In the genomic region with DNA sequence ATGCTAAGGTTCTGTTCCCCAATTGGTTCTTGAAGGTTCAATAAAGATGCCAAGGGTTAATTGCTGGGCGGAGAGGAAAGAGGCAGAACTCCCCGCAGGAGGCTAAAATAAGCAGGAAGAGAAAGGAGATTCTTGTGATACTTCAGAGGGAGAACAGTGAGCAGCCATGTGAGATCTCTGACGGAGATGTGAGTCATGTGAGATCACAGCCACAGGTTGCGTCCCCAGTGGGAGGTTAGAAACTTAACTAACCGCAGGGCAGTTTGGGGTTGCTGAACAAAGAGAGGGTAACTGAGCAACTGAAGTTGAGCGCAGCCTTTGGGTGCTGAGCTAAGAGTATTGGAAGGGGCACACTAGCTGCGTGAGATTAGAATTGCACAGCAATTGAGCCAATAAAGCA, we compare ENCODE assay signal across 13 mouse cellular contexts. TPM values are rescaled to one million over a fixed set of nuclear protein-coding genes. Genes with fewer than 3 reads are reported as not detected.
A peak's percentile ranks its signal among the peaks of the same experiment; 100 is the strongest.
DNase-seq lines count a peak whose midpoint lies in the region; ATAC-seq lines count a peak whose summit lies in the region.
"Had no signal": no experiment of that assay in that cellular context is flagged by ENCODE, and none has a peak within 500 bp of the region (broad histone marks: within the 10 kb centered on the region; RNA-seq: fewer than 3 reads in every experiment).

No protein-coding gene starts in this region.

- 58% methylated on average over 7 of the region's 7 CpGs for WGBS in hindbrain, embryonic 14.5 days

- H3K9me3 ChIP-seq in hindbrain, embryonic 14.5 days (ENCODE audit: control insufficient read depth, low read length), result no peaks in the 10 kb centered on the region
- H3K9me3 ChIP-seq: embryonic facial prominence, embryonic 13.5 days; forebrain, embryonic 13.5 days had no signal

- H3K36me3 ChIP-seq in hindbrain, embryonic 14.5 days (replicated peaks; ENCODE audit: control insufficient read depth, insufficient read depth), result no peaks in the 10 kb centered on the region
- H3K36me3 ChIP-seq: embryonic facial prominence, embryonic 13.5 days had no signal

- DNase-seq in 3134 (ENCODE audit: extremely low read depth, insufficient read length, low spot score) (peak; percentile 53), ZHBTc4 (ENCODE audit: low read depth, low spot score) (peak; percentile 30)
- peak; percentile 92 for DNase-seq in CD4-positive helper T cell, adult 2 months (ENCODE audit: low read depth, low spot score)
- DNase-seq in yolk sac, embryonic 10.5 days (ENCODE audit: low spot score), result no peak
- DNase-seq in right cerebral cortex, adult 18-20 months, result no peak
- DNase-seq in hindbrain, embryonic 14.5 days (ENCODE audit: low spot score), result no peak
- DNase-seq: cerebellum, postnatal 10 days; gastrocnemius, postnatal 36 days; kidney, adult 8-10 months had no signal

- no peak overlapping the region for H3K4me2 ChIP-seq in hindbrain, embryonic 14.5 days (replicated peaks)
- H3K4me2 ChIP-seq: embryonic facial prominence, embryonic 13.5 days; forebrain, embryonic 13.5 days had no signal

- H3K4me3 ChIP-seq in hindbrain, embryonic 14.5 days (replicated peaks; ENCODE audit: low read length), result no peak overlapping the region
- H3K4me3 ChIP-seq: embryonic facial prominence, embryonic 13.5 days; forebrain, embryonic 13.5 days; megakaryocyte, embryonic 14.5 days had no signal

- no peak overlapping the region for H3K27ac ChIP-seq in hindbrain, embryonic 14.5 days
- H3K27ac ChIP-seq: embryonic facial prominence, embryonic 13.5 days; forebrain, embryonic 13.5 days had no signal

- H3K27me3 ChIP-seq in hindbrain, embryonic 14.5 days (ENCODE audit: control insufficient read depth, insufficient read depth, low read length), result no peaks in the 10 kb centered on the region
- H3K27me3 ChIP-seq: embryonic facial prominence, embryonic 13.5 days; forebrain, embryonic 13.5 days; megakaryocyte, embryonic 14.5 days had no signal

- H3K9ac ChIP-seq in hindbrain, embryonic 14.5 days, result no peak overlapping the region
- H3K9ac ChIP-seq: embryonic facial prominence, embryonic 13.5 days; forebrain, embryonic 13.5 days had no signal

- H3K4me1 ChIP-seq in hindbrain, embryonic 14.5 days (replicated peaks; ENCODE audit: control insufficient read depth, insufficient read depth, low read length), result no peaks in the 10 kb centered on the region
- H3K4me1 ChIP-seq: forebrain, embryonic 13.5 days had no signal

- ATAC-seq in monocyte, adult 5-6 weeks (replicated peaks; ENCODE audit: insufficient number of reproducible peaks, low FRiP score, low TSS enrichment, poor library complexity, severe bottlenecking), result peak; percentile 74; the same call in 1 of the 2 replicates
- no peak for ATAC-seq in hindbrain, embryonic 14.5 days (ENCODE audit: low FRiP score)
- ATAC-seq: forebrain, embryonic 13.5 days had no signal

RNA-seq across cellular contexts. Expression of a gene that starts 9.3 kb away (rescaled TPM):
- 91.0 to 131 TPM (median 108 TPM) in 3 replicates for total RNA-seq in monocyte, adult 5-6 weeks (2017)
- polyA plus RNA-seq in hindbrain, embryonic 14.5 days (2014; fragmentation: Nextera tagmentation; extraction: Ambion mirVana), result 47.1 and 48.8 TPM in 2 replicates

Comparison
In these comparisons a context has a peak if more than half of its experiments do, and no peak if none do; other contexts are left out.
1. DNase-seq: peak in 3134 (single experiment), CD4-positive helper T cell, adult 2 months (single experiment) and ZHBTc4 (single experiment); none in yolk sac, embryonic 10.5 days (single experiment), right cerebral cortex, adult 18-20 months (single experiment) and hindbrain, embryonic 14.5 days (single experiment).